Mouse (Mus musculus) gastrocnemius, postnatal 14 days (tissue): ENCODE results near the gene Mta1. TPM values are rescaled to one million over a fixed set of nuclear protein-coding genes. Genes with fewer than 3 reads are reported as not detected.

Source experiments
- DNase-seq: peaks from one replicate; pipeline ENCODE4 v3.0.0; 2021; ENCODE audit warnings: mixed read lengths
- intact Hi-C: fragments of 180-260 bp; cut with DNase I; formaldehyde crosslinking; loops from one replicate; pipeline ENCODE4 v1.15.1; 2025; ENCODE audit warnings: low total_unique reads
- total RNA-seq, 2 experiments: library from RNA; stranded (reverse); gene quantifications; 2 replicates each; pipeline ENCODE4 v1.2.3; 2021

The Mta1 gene
- total RNA-seq, 2 experiments from 2014 or later = 34.6 to 35.4 TPM

GRCm38 (mm10) chr12:113144001-113144756 lies 46.1 kb downstream of the Mta1 start:
- peak; percentile 41 for DNase-seq

GRCm38 (mm10) chr12:113144886-113145285 lies 46.8 kb downstream of the Mta1 start:
- no peak for DNase-seq
- intact Hi-C loops = no loop called here

More at GRCm38 (mm10) chr12:113144001-113144756, 46.1 kb downstream of the Mta1 start:
- intact Hi-C loops = no loop called here

DNA sequence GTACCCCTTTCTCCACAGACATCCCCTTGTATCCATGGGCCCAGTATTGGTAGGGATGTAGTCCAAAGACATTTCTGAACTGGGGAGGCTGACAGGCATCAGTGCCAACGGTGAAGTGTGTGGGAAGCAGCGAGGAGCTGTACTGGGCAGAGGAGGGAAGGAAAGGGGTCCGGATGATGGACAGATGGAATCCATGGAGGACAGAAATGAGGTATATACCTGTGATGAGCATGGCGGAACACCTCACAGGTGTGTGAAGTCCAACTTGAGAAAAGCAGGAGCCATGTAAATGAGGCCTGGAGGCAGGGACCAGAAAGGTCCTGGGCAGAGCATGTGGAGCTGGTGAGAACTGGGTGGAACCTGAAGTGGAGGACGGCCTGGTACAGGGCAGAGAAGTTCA lies 47.5 kb downstream of the Mta1 start:
- no peak for DNase-seq
- intact Hi-C loops = no loop called here

DNA sequence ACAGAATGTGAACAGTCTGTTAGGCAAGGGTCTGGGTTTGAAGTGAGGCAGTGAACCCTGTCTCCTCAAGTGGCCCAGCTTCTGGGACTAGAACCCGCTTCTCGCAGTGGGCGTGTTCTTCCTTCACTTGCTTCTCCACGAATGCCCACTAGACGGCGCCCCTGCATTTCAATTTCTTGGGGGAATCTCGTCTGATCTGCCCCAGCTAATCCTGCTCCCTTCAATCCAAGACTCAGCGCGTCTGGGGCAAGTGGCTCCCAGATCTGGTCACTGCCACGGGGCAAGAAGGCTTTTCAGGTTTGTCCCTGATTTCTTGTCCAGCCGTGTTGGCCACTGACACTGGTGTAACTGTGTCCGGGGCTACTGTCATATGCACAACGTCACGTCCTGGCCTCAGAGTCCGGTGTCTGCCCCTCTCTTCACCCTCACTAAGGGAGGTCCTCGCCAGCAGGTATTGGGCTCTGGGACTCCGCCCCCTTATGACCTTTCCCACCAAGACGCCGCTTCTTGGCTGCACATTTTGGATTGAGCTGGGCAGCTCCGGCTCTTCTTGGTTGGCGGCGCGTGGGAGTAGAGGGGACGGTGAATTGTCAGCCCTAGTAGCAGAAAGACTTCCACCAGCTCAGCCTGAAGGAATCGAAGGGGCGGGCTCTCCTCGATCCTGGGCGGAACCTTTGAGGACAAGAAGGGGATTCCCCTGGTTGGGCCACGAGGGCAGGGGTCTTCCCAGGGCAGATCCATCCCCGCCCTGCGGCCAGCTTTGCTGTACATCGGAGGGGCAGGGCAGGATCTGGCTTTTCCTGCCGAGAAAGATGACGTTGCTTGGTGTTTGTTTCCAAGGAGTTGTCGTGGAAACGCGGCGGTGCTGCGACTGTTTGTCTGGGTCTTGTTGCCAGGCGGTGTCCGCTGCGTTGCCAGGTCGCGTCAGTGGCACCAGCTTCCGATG lies 48.3 kb downstream of the Mta1 start, which contains the start of gene Crip1:
Gene Crip1 (plus strand): TSS at position 205 of the 946 bp plus-strand sequence.
- intact Hi-C loops = no loop called here
- DNase-seq = peak; percentile 83

GRCm38 (mm10) chr12:113147481-113147880 lies 49.4 kb downstream of the Mta1 start:
- intact Hi-C loops = no loop called here
- peak; percentile 79 for DNase-seq

DNA sequence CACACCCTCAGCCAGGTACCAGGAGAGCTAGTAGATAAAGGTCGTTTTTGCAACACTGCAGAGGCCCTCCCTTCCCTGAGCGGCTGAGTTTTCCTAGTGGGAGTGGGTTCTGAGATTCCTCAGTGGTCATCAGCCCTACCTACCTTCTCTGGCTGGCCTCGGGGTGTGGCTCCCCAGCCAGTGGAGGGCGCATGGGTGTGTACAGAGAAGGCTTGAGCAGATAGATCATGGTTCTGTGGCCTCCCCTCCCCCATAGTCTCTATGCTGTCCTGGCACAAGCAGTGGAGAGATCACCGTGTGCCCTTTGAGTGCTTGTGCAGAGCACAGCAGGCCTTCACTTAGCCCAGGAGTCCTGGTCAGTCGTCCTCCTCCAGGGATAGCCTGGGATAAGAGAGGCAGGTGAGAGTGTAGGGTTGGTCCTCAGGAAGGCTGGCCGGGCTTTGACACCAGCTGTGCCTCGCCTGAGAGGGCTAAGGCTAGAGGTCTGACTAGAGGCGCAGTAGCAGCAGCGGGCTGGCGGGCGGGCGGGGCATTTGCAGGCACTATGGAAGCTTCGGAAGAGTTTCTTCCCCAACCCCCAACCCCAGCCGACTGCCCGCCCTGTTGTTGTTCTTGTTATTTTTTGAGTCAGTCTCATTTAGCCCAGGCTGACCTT lies 50.4 kb downstream of the Mta1 start:
- peak; percentile 57 for DNase-seq
- intact Hi-C loops = no loop called here

GRCm38 (mm10) chr12:113149341-113149740 lies 51.3 kb downstream of the Mta1 start:
- DNase-seq = no peak
- intact Hi-C loops = no loop called here

- intact Hi-C loops = no loop called here
- DNase-seq = no peak
Observed at GRCm38 (mm10) chr12:113149896-113150295, 51.8 kb downstream of the Mta1 start.

- DNase-seq = no peak
- intact Hi-C loops = no loop called here
Observed at GRCm38 (mm10) chr12:113150591-113150990, 52.5 kb downstream of the Mta1 start.

GRCm38 (mm10) chr12:113151046-113151445 lies 53.0 kb downstream of the Mta1 start:
- intact Hi-C loops = no loop called here
- DNase-seq = no peak

GRCm38 (mm10) chr12:113151661-113152271 lies 53.7 kb downstream of the Mta1 start:
- peak; percentile 61 for DNase-seq
- intact Hi-C loops = no loop called here

DNA sequence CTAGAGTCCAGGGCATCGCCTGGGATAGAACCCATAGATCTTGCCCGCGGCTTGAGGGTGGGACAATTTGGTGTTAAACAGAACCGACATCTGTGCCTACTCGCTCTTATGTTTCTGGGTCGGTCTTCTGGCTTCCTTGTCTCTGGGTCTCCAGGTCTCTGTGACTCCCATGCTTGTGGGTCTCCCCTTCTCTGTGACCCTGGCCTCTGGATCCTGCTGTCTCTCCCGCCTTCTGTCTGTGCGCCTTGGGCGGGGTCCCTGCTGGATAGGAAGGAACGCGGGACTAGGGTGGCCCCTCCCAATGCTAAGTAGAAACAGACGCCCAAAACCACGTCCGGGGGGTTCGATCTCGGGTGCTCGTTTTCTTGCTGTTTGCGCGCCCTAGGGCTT lies 54.2 kb downstream of the Mta1 start:
- intact Hi-C loops = no loop called here

GRCm38 (mm10) chr12:113152991-113153525 lies 55.0 kb downstream of the Mta1 start:
- DNase-seq = no peak
- intact Hi-C loops = no loop called here

More for the DNA sequence above, 54.2 kb downstream of the Mta1 start:
- DNase-seq = peak; percentile 64

DNA sequence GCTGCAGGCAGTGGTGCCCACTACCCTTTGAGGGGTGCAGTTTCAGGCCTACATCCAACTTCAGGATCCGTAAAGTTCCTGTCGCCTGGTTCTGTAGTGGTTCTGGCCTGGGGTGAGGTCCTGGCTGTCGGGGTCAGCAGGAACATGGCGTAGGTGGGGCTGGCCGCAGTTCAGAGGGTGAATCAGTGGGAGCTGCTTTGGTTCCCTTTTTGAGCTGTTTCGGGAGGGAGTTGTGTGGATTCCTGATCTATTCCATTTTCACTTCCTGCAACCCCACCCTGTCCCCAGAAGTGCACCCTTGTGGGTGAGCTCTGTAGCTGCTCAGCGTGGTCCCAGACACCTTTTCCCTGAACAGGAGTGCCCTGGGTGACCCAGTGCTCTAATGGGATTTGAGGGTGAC lies 55.9 kb downstream of the Mta1 start:
- intact Hi-C loops = loop anchor here (2.0 kb wide), 1 partner anchor 37 kb away; no protein-coding TSS in a partner anchor
- no peak for DNase-seq

DNA sequence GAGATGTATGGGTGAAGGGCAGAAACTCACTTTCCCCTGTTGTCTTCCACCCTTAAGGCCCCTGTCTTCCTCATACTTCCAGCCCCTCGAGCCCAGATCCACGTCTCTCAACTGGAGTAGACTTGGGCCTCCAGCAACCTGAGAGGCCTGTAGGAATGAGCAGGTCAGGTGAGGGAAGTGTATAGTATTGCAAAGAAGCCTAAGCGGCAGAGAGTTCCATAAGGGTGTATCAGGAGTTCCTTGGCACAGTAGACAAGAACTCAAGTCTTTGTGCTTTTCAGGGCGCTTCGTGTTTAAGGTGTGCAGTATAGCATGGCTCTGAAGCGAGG lies 56.6 kb downstream of the Mta1 start:
- intact Hi-C loops = loop anchor here (2.0 to 5.0 kb wide), 2 partner anchors 38 to 147 kb away; no protein-coding TSS in a partner anchor
- no peak for DNase-seq

DNA sequence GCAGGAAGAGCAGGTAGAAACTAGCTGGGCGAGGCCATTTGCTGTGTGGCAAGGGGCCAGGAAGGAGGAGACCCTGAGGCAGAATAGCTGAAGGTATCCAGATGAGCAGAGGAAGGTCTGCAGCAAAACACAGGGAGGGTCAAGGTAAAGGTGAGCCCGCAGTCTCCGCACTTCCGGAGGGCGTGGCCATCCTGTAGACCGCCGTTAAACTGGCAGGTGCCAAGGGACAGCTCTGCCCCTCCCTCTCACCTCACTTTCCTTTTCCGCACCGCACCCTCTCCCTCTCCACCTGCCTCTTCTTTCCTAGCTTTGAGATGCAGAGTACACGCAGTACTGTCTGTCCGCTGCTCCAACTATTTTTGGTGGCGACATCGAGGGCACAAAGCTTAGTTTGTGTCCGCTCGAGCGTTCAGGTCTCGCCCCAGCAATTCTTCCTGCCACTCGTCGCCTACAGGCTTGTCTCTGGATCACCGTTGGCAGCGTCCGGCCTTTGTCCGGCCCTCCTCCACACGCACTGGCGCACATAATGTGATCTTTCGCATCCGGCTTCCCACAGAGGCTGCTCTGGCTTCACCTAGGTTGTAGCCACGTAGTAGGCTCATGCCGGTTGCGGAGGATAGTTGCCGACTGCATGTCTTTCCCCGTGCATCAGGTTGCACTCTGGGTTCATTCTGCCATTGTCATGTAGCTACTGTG lies 57.1 kb downstream of the Mta1 start:
- intact Hi-C loops = loop anchor here (2.0 to 5.0 kb wide), 2 partner anchors 38 to 148 kb away; no protein-coding TSS in a partner anchor
- DNase-seq = peak; percentile 49

DNA sequence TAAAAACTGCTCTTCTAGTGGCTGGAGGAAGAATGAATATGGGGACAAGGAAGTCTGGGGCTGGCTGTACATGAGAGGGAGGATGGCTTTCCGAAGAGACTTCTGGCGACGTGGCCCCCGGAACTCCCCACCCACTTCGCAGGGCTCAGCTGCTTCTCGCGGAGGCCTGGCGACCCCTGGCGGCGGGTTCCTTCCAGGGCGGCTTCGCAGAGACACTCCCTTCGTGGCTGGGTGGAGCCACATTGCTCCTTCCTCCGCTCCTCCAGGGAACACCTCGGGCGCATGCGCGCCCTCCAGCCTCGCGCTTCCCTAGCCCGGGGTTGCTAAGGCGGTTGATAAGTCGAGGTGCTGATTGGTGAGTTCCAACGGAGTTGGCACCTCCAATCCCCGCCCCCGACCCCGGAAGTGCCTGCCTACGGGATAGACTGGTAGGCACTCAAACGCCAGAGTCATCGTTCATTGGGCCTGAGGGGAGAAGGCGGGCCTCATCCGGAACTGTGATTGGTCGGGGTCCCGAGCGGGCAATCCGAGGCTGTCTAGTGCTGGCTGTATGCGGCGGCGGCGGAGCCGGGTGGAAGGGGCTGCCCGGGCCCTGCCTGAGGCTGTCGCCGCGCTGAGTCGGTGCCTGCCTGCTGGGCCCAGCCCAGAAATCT lies 57.9 kb downstream of the Mta1 start, which contains the start of gene Tedc1:
Gene Tedc1 (plus strand): TSS at position 535 of the 653 bp plus-strand sequence.
- DNase-seq = peak; percentile 100
- intact Hi-C loops = loop anchor here (2.0 to 5.0 kb wide), 2 partner anchors 39 to 149 kb away; no protein-coding TSS in a partner anchor

- no peak for DNase-seq
- intact Hi-C loops = loop anchor here (5.0 kb wide), 1 partner anchor 149 kb away; no protein-coding TSS in a partner anchor
Observed at GRCm38 (mm10) chr12:113156540-113156929, 58.5 kb downstream of the Mta1 start.
